Mouse (Mus musculus) CD4-positive, CD25-positive, alpha-beta regulatory T cell, adult 4 months (primary cell): ENCODE results near the gene Cacnb2. TPM values are rescaled to one million over a fixed set of nuclear protein-coding genes. Genes with fewer than 3 reads are reported as not detected.

ENCODE experiments used
- ATAC-seq: one replicate; pipeline ENCODE4 v1.8.0; 2017
- polyA plus RNA-seq, 2 experiments: library from polyadenylated mRNA; unstranded; fragments of 100-300 nt; shearing (Covaris generic); gene quantifications; one replicate each; pipeline ENCODE4 v1.2.1; 2017

The Cacnb2 gene
- polyA plus RNA-seq, 2 experiments from 2014 or later = 0.24 TPM; not detected in 1

DNA sequence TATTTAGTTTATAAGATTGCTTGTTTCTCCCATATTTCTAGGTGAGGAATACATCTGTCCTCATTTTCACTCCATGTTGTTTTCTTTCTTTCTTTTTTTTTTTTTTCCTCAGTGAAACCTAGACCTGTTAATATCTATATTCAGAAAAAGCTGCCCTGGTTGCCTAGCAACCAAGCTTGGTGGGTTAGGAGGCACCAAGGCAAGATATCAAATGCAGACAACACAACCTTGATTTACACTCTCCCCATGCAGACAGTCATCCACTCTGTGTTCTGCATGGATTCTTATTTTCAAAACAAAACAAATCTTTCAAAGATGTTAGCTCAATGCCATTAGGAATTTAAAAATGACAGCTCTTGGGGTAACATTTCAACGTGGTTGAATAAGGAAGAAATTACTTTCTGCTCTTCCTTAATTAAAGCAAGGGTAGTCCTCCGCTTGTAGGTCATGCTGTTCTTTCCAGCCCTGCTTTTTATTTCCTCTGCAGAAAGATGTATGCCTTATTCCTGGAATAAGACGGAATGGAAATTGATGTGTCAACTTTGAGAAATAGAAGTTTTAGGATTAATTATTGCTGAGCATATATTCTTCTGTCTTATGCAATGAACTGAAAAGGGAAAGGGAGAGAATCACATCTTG, 172.1 kb downstream of the Cacnb2 start:
- ATAC-seq = no peak

DNA sequence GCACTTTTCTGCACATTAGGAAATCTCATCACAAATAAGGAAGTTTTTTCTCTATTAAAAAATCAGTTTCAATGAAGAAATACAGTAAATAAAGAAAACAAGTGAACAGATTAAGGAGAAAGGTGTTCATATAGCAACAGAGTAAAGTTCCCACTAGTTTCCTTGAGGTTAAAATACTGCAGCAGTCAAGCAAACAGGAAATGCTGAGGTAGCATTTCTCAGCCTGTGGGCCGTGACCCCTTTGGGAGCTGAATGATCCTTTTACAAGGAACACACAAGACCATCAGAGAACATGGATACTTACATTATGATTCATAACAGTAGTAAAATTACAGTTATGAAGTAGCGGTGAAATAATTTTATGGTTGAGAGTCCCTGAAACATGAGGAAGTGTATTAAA, 185.1 kb downstream of the Cacnb2 start:
- no peak for ATAC-seq

DNA sequence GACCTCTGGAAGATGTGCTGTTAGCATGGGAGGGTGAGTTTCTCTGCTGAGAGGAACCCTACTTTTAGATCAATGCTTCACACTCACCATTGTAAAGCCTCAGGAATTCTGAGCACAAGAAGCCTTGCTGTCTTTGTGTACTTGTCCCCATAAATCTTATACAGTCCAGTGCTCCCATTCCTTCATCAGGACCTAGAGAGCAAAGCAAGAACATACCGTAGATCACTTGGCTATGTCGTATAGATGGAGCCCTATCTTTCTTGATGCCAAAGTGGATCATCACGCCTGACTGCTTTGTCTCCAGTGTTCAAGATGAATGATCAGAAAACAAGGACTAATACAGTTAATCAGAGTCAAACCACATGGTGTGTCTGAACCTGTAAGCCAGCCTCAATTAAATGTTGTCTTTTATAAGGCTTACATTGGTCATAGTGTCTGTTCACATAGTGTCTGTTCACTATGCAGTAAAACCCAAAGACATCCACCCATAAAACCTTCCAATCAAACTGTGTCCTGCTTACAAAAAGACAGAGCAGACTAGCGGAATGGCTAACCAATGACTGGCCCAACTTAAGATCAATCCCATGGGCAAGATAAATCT, 198.7 kb downstream of the Cacnb2 start:
- no peak for ATAC-seq

DNA sequence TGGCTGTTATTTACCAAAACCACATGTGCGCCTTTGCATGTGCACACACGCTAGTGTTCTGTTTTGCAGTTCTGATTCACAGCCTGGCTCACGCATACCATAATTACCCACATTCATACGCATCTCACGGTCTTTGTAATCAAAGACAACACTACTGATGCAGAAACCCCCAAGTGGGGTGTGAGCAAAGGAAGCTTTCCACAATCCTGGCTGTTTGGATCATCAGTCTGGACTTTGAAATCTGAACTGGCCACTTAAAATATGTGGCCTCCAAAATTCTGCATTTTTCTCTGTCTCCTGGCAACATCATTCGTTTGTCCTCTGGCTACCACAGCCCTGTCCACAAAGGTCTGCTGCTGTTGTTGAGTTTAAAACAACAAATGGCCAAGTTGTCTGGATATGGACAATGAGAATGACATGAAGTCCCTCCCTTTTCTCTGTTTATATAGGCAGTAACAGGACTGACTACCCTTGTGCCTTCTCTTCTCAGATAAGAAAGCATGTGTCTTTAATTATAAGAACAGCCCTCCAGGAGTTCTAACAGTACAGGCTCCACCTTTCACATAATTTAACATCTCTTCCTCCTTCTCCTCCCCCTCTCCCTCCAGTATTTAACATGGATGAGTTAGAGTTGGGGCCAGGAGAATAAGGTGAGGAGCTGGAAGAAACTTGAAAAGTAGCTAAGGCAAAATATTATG, 204.9 kb downstream of the Cacnb2 start:
- ATAC-seq = no peak

DNA sequence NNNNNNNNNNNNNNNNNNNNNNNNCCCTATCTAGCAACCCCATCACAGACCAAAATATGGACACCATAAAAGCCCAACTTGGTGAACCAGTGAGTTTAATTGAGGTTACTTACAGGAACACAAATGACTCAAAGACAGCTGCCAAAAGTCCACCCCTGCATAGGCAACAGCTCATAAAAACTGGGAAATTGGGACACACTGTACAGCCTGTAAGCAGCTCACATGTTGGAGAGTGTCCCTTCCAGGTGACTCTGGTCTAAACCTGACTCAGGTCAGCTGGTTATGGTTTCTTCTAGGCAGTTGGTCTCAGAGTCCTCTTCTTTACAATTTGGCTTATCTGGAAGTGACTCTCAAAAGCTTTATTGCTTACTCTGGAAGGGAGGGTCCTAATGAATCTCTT, 212.1 kb downstream of the Cacnb2 start:
- no peak for ATAC-seq

DNA sequence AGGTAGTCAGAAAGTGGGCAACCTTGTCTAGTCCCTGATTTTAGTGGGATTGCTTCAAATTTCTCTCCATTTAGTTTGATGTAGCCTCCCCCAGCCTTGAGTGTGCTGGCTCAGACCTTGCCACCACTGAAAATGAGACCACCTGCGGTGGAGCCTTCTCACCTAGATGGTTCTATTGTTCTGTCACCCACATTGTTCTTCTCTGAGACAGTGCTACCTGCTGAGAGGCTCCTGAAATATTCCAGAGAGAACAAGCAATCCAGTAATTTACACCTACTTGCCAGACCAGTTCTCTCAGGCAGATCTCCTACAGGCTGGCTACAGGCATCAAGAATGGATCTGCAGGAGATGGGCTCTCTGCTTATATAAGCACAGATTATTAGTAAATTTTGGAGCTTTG, 215.8 kb downstream of the Cacnb2 start:
- no peak for ATAC-seq

DNA sequence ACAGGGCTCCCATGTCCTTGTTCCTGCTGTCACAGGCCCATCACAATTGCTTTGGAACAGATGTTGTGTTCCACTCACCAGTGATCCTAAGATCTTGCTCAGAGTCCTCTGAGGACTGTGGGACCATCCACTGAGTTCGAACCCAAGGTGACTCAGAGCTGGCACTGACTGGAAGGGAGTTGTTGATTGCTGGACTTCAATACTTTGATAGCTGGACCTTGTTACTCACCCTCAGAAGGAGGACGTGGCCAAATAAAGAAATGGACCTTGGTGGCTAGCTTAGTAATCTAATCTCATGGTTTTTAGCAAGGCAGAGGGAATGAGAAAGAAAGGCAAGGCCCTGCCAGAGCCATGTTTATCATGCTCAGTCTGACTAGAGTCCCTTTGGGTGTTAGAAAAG, 218.1 kb downstream of the Cacnb2 start:
- no peak for ATAC-seq

DNA sequence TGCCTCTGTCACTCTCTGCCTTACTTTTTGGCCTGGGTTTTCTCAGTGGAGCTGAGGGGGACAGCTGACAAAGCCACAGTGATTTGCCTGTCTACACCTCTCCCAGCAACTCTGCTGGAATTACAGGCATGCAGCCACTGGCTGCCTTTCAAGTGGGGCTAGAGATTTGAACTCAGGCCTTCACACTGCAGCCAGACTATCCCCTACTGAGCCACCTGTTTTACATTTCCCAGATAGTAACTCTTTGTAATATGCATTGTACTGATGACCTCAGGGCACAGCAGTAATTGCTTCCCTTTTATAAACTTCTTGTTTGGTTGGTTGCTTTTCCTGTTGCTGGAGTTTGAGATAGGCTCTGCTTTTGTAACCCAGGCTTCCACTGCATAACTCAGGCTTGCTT, 220.2 kb downstream of the Cacnb2 start:
- ATAC-seq = no peak

DNA sequence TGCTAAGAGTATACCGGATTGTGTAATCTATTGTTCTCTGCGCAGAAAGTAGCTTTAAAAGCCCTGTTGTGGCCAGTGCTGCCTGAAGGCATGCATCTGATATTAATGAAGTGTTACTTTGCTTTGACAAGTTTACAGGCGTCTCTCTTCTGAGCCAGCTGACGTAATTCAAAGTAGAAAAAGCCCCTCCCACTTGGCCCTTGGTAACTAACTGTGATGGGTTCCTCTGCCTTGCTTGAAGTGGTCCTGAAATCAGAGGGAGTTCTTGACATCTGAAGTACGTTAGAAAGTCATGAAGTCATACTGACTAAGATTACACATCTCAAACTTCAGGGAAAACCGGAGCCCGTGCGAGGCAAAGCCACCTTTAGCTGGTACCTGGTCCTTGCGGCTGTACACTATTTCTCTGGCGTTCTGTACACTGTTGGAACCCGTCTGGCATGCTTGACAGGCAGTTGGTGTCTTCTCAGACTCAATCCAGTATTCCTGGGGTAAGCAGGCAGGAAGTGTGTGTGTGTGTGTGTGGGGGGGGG, 221.0 kb downstream of the Cacnb2 start:
- no peak for ATAC-seq

DNA sequence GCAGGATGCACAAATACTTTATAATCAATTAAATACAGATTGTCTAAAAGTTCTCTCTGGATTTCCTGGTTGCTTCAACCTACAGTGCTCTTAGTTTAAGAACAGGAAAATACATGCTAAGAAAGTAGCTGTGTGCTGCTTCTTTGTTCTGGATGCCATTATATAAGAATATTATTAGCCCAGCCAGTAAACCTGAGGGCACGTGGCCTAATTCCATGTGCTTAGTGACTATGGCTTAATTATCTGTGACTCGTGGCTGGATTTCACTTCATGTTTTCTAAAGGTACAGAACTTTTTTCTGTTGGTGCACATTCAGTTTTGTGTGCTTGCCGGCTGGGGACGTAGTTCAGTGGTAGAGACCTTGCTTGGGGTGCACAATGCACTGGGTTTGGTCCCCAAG, 222.3 kb downstream of the Cacnb2 start:
- ATAC-seq = no peak

DNA sequence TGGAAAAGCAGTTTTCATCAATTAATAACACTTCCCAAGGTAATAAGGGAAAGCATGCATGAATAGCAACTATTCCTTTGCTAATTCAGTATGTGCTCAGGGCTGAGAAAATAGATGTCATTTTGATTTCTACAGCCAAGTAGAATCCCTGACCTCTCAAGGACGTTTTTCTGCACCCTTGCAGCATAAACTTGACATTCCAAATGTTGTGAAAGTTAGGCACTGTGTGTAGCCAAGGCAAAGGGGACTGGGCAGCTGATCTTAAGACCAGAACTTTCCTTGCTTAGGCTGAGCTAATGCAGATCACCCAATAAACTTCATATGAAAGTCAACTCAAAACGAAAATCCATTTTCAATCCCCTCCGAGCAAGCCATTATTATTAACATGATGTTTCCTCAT, 226.6 kb downstream of the Cacnb2 start:
- ATAC-seq = no peak

DNA sequence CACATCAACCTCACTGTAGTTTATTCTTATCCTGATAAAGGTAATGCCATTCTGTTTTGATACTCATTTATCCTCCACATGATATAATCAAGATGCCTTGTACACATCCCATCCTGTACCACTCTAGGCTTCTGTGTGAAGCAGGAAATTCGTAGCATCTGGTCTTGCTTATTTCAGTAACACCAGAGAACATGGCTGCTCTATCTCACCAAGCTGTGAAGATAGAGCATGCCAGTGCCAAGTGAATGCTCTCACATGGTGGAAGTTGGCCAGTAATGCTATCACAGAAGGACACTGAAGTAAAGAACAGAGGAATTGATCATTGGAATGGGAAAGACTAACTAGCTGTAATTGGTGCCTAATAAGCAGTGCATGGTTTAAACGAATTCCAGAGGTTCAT, 228.4 kb downstream of the Cacnb2 start:
- no peak for ATAC-seq

DNA sequence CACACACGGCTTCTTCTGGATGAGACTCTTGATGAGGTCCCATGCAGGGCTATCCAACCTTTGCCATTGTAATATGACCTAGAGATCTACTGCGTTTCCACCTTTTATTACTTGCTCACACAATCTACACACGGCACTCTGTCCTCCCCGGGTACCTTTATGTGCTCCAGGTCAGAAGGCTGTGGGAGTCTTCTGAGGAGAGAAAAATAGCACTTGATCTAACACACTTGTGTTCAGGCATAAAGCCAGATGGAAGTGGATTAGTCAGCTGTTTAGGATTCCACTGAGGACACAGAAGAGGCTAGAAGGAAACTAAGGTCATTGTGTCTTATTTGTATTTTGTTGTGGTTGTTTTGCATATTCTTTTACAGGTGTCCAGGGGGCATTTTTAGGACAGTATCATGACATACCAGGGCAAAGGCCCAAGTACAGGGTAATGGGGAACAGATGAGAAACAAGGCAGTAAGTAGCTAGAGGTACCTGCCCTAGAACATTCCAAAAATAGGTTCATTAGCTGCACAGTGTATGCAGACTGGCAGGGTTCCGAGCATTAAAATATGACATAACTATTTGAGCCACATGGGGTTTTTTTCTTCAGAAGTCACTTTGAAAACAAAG, 231.9 kb downstream of the Cacnb2 start:
- no peak for ATAC-seq

DNA sequence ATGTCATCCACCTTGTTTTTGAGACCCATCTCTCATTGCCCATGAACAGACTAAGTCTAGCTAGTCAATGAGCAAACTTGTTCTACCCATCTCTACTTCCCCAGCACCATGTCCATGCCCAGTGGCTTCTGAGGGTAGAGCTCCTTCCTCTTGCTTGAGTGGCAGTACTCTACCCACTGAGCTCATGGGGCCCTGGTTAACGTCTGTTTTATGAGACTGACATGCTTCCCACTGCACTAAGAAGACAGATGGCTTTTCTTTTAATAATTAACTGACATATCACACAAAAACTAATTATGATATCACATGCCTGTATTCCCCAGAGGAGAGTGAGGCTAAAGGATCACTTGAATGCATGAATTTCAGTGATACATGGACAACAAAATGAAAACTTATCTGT, 238.4 kb downstream of the Cacnb2 start:
- ATAC-seq = no peak

DNA sequence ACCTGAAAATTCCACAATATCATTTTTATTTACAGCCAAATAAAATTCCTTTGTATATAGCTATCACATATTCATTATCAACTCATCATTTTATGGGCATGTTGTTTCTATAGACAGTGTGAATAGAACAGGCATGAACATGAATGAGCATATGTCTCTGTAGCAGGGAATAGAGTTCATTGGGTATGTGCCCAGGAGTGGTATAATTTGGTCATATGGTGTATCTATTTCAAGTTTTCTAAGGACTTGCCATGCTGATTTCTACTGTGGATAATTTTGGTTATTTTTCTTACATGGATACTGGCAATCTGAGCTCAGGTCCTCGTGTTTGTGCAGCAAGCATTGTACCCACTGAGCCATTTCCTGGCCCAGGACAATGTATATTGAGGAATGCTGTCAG, 243.8 kb downstream of the Cacnb2 start:
- ATAC-seq = no peak

DNA sequence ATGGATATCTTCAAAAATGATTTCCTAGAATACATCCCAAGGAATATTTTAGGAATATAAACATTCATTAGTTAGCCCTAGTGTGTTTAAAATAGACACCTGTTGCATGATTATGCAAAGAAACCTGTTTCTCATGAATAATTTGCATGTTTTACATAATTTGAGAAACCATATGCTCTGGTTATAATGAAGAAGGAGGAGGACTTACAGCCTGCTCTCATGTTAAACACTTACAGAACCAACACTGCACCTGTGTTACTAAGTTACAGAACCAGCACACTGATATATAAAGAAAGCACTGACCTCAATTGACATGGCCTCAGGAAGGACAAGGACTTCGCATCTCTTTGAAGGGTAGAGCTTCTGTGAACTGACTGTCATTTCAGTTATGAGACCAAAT, 244.3 kb downstream of the Cacnb2 start:
- ATAC-seq = no peak

DNA sequence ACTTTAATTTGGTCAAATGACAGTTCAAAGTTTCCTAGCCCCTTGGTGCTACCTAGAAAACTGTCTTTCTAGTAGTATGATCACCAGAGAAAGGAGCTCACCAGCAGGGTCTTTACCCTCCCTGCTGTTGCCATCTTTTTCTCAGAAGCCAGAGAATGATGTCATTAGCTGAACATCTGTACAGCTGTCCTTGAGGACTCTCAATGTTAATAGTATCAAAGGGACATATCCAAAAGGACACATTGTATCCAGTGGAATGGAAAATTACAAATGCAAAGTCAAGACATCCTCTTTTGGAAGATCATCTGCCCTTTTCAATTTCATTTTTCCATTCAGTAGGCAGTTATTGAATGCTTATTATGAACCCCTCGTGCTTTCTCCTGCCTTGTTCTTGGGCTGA, 247.9 kb downstream of the Cacnb2 start:
- ATAC-seq = no peak

DNA sequence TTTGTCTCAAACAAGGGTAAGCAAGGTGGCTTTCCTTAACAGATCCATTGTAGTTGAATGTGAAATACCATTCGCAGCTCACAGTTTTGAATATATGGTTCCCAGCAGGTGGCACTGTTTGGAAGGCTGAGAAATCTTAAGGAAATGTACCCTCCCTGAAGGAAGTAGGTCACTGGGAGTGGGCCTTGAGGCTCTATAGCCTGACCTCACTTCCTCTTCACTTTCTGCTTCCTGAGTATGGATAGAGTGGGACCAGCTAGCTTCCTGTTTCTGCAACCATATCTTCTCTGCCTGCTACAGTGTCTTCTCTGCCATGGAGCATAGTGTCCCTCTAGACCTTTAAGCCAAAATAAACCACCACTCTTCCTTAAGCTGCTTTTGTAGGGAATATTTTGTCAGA, 248.5 kb downstream of the Cacnb2 start:
- ATAC-seq = no peak

DNA sequence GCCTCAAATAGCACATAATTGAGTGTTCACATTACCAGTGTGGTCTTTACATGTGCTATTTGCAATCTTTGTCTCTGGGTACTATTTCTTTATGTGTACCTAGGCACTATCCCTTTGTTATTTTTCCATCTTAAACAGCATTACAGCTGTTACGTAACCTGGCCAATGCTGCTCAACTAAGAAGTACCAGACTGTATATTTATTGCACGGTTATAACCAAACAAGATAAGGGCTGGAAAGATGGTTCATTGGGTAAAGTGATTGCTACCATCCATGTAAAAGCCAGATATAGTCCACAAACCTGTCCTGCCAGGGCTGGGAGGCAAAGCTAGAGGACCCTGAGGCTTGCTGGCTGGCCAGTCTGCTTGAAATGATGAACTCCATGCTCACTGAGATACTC, 251.2 kb downstream of the Cacnb2 start:
- ATAC-seq = no peak

DNA sequence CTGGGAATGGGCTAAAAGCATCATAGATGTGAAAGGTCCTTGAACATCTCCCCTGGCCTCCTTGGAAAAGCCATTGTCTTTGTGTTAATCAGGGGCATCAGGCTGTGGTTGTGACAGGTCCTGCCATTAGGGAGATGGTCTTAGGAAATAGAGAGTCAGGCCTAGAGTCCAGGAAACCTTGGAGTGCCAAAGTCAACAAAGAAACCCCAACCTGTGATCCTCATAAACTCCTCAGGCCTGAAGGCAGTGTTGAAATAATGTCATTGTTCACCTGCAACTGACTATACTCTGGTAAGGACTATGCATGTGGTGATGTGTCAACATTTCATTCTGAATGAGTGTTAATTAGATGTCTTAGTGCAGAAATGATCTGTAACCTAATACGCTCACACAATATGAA, 255.4 kb downstream of the Cacnb2 start:
- ATAC-seq = no peak

DNA sequence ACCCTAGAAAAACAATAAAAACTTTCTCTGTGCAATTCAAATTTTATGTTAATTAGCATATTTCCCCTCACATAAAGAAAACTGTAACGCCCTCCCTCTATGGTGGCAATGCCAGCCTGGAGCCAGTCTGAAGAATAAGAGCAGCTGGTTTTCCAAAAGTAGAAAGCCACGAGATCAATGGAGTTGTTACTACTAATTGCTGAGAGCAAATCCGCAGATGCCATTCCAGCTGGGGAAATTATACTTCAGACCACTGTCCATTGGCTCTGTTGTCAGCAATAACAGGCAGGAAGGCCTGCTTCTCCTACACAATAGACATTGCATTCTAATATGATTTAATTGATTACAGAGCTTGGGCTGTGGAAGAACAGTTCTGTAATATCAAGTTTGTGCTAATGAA, 257.5 kb downstream of the Cacnb2 start:
- ATAC-seq = no peak

DNA sequence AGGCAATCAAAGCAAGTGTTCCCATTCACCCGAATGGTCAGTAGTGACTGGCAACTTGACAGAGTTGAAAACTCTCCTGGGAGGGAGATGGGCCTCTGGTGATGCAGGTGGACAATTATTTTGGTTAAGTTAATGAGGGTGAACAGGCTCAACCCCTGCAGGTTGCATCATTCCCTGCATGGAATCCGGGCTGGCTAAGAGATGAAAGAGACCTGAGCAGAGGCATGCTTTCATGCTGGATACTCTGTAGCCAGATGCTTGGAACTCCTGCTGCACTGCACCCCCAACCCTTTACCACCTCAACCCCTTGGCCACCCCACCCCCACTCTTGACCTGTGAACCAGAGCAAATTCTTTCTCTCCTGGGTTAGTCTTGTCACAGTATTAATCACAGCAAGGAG, 258.7 kb downstream of the Cacnb2 start:
- no peak for ATAC-seq

DNA sequence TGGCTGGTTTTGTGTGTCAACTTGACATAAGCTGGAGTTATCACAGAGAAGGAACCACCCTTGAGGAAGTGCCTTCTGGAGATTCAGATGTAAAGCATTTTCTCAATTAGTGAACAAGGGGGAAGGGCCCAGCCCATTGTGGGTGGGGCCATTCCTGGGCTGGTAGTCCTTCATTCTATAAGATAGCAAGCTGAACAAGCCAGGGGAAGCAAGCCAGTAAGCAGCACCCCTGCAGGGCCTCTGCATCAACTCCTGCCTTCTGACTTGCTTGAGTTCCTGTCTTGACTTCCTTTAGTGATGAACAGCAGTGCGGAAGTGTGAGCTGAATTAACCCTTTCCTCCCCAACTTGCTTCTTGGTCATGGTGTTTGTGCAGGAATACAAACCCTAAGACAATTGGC, 260.1 kb downstream of the Cacnb2 start:
- no peak for ATAC-seq

DNA sequence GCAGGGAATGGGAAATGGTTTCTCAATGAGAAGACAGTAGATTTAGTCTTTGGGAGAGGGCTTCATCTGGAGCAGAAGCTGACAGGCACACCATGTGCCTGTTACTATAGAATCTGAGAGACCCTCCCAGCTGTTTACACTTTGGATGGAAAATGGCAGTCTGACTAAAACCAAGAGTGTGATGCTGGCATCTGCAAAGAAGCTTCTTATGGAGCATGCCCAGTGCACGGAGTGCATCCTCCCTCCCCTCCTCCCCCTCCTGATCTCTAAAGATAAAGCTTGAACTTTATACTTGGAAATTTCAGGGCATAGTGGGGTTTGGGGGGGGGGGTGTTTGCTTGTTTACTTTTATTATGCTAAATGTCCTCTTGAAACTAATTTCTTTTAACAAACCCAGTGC, 270.2 kb downstream of the Cacnb2 start:
- ATAC-seq = no peak
